Mouse (Mus musculus) limb, embryonic 11.5 days (tissue): ENCODE measurements around the gene Aspa. TPM values are rescaled to one million over a fixed set of nuclear protein-coding genes. Genes with fewer than 3 reads are reported as not detected.

Source experiments
- ATAC-seq: fragments of 200-750 bp; cut with Nextera tagmentation; 2 replicates; pipeline ENCODE4 v1.8.0; 2017; ENCODE audit warnings: low read depth; ENCODE audit not compliant: insufficient number of reproducible peaks, low FRiP score, low TSS enrichment
- DNase-seq: peaks from one replicate; pipeline ENCODE4 v3.0.0-alpha.2; 2015; ENCODE audit warnings: low spot score
- H3K27ac ChIP-seq: fragments of 300-500 bp; sonication (generic); replicated peaks from 2 replicates; pipeline ENCODE4 v1.5.1; 2014; ENCODE audit warnings: low read depth, mild to moderate bottlenecking, low read length
- H3K27me3 ChIP-seq: fragments of 300-500 bp; sonication (generic); 2 replicates; pipeline ENCODE4 v1.6.1; 2014; ENCODE audit warnings: mild to moderate bottlenecking, low read length, mixed read lengths; ENCODE audit not compliant: control insufficient read depth, insufficient read depth
- H3K36me3 ChIP-seq: fragments of 300-500 bp; sonication (generic); 2 replicates; pipeline ENCODE4 v1.6.1; 2014; ENCODE audit warnings: mild to moderate bottlenecking, low read length, moderate library complexity, mixed read lengths; ENCODE audit not compliant: control insufficient read depth, insufficient read depth
- H3K4me1 ChIP-seq: fragments of 300-500 bp; sonication (generic); 2 replicates; pipeline ENCODE4 v1.6.1; 2014; ENCODE audit warnings: low read length, mixed read lengths; ENCODE audit not compliant: control insufficient read depth, insufficient read depth
- H3K4me2 ChIP-seq: fragments of 300-500 bp; sonication (generic); 2 replicates; pipeline ENCODE4 v1.6.1; 2014; ENCODE audit warnings: low read depth, mild to moderate bottlenecking, moderate library complexity; ENCODE audit not compliant: severe bottlenecking
- H3K4me3 ChIP-seq: fragments of 300-500 bp; sonication (generic); 2 replicates; pipeline ENCODE4 v1.5.1; 2014; ENCODE audit warnings: low read depth, low read length
- H3K9ac ChIP-seq: fragments of 300-500 bp; sonication (generic); 2 replicates; pipeline ENCODE4 v1.6.1; 2014; ENCODE audit warnings: mild to moderate bottlenecking, low read length
- H3K9me3 ChIP-seq: fragments of 300-500 bp; sonication (generic); 2 replicates; pipeline ENCODE4 v1.6.1; 2016; ENCODE audit warnings: low read length; ENCODE audit not compliant: control insufficient read depth
- WGBS: fragments of 180-500 bp; shearing (Covaris S2); extraction: QIAGEN DNeasy Blood & Tissue Kit; methylation state at CpG from one replicate; pipeline ENCODE4 v1.1.7; 2014; 5-methylcytosine and 5-hydroxymethylcytosine counted together
- polyA plus RNA-seq: library from polyadenylated mRNA; unstranded; fragments of >200 nt; fragmentation: Nextera tagmentation; extraction: Ambion mirVana; gene quantifications from 2 replicates; pipeline ENCODE4 v1.2.1, GENCODE M21; 2014

Gene Aspa
- polyA plus RNA-seq, 1 experiment from 2014 or later = not detected

- Histone ChIP-seq H3K4me2 (no peak overlapping the region), H3K9me3 (no peaks in the 10 kb centered on the region), H3K27ac (no peak overlapping the region), H3K4me3 (no peak overlapping the region), H3K4me1 (peaks cover 9% of the 10 kb centered on the region; the same call in 1 of the 2 replicates), H3K27me3 (no peaks in the 10 kb centered on the region), H3K36me3 (no peaks in the 10 kb centered on the region), H3K9ac (no peak overlapping the region)
- peak; percentile 54 for DNase-seq
- WGBS = 42% methylated on average over 5 of the region's 5 CpGs
- ATAC-seq = peak; percentile 37; the same call in 1 of the 2 replicates
Observed at GRCm38 (mm10) chr11:73280710-73281109, 48.7 kb downstream of the Aspa start.

- whole genome bisulfite sequencing = 44% methylated on average over 2 of the region's 2 CpGs
- H3K27ac ChIP-seq = no peak overlapping the region
- no peak for ATAC-seq
Observed at GRCm38 (mm10) chr11:73274821-73275220, 54.6 kb downstream of the Aspa start.

GRCm38 (mm10) chr11:73267267-73267666, 62.1 kb downstream of the Aspa start, which contains the start of gene Trpv3:
Gene Trpv3 (plus strand): TSS chr11:73267388.
- DNase-seq (no peak), ATAC-seq (no peak)
- WGBS = 79% methylated on average over 7 of the region's 7 CpGs
- no peaks in the 10 kb centered on the region for H3K27me3 ChIP-seq
- H3K9ac ChIP-seq = no peak within 1 kb of the TSS
- H3K4me3 ChIP-seq = no peak within 1 kb of the TSS
- no peaks in the 10 kb centered on the region for H3K4me1 ChIP-seq
- H3K4me2 ChIP-seq = no peak within 1 kb of the TSS
- H3K27ac ChIP-seq = no peak within 1 kb of the TSS
- no peaks in the 10 kb centered on the region for H3K9me3 ChIP-seq
- no peaks in the 10 kb centered on the region for H3K36me3 ChIP-seq

More at GRCm38 (mm10) chr11:73274821-73275220, 54.6 kb downstream of the Aspa start:
- H3K4me2 ChIP-seq = no peak overlapping the region
- no peak overlapping the region for H3K4me3 ChIP-seq
- no peaks in the 10 kb centered on the region for H3K4me1 ChIP-seq
- no peaks in the 10 kb centered on the region for H3K27me3 ChIP-seq
- H3K36me3 ChIP-seq = no peaks in the 10 kb centered on the region
- H3K9me3 ChIP-seq = no peaks in the 10 kb centered on the region
- DNase-seq = no peak
- H3K9ac ChIP-seq = no peak overlapping the region

- no peak overlapping the region for H3K27ac ChIP-seq
- H3K27me3 ChIP-seq = no peaks in the 10 kb centered on the region
- H3K9ac ChIP-seq = no peak overlapping the region
- 88% methylated on average over 1 of the region's 1 CpGs for WGBS
- no peak overlapping the region for H3K4me2 ChIP-seq
- no peak overlapping the region for H3K4me3 ChIP-seq
- H3K4me1 ChIP-seq = no peaks in the 10 kb centered on the region
- H3K9me3 ChIP-seq = no peaks in the 10 kb centered on the region
- H3K36me3 ChIP-seq = no peaks in the 10 kb centered on the region
- ATAC-seq = no peak
- DNase-seq = no peak
Observed at GRCm38 (mm10) chr11:73261385-73261784, 68.0 kb downstream of the Aspa start.

- no peak overlapping the region for H3K9ac ChIP-seq
- ATAC-seq (no peak), DNase-seq (no peak)
- H3K36me3 ChIP-seq = no peaks in the 10 kb centered on the region
- 77% methylated on average over 3 of the region's 3 CpGs for WGBS
- H3K4me1 ChIP-seq = no peaks in the 10 kb centered on the region
- no peaks in the 10 kb centered on the region for H3K27me3 ChIP-seq
- H3K9me3 ChIP-seq = no peaks in the 10 kb centered on the region
- H3K27ac ChIP-seq = no peak overlapping the region
- H3K4me3 ChIP-seq = no peak overlapping the region
- H3K4me2 ChIP-seq = no peak overlapping the region
Observed at GRCm38 (mm10) chr11:73260457-73260856, 68.9 kb downstream of the Aspa start.

GRCm38 (mm10) chr11:73258664-73259063, 70.7 kb downstream of the Aspa start:
- H3K27me3 ChIP-seq = no peaks in the 10 kb centered on the region
- H3K36me3 ChIP-seq = no peaks in the 10 kb centered on the region
- no peaks in the 10 kb centered on the region for H3K4me1 ChIP-seq
- H3K9ac ChIP-seq = no peak overlapping the region
- DNase-seq (no peak), ATAC-seq (no peak)
- H3K9me3 ChIP-seq = no peaks in the 10 kb centered on the region; the same call in 1 of the 2 replicates
- H3K27ac ChIP-seq = no peak overlapping the region
- H3K4me3 ChIP-seq = no peak overlapping the region
- H3K4me2 ChIP-seq = no peak overlapping the region

GRCm38 (mm10) chr11:73257362-73257945, 71.9 kb downstream of the Aspa start:
- Histone ChIP-seq H3K4me1 (no peaks in the 10 kb centered on the region), H3K4me2 (no peak overlapping the region), H3K4me3 (no peak overlapping the region), H3K36me3 (no peaks in the 10 kb centered on the region), H3K27me3 (no peaks in the 10 kb centered on the region), H3K27ac (no peak overlapping the region), H3K9ac (no peak overlapping the region), H3K9me3 (no peaks in the 10 kb centered on the region; the same call in 1 of the 2 replicates)
- ATAC-seq (no peak), DNase-seq (no peak)
- WGBS = 84% methylated on average over 4 of the region's 4 CpGs
